Mouse (Mus musculus) lung, adult 2 months (tissue): ENCODE measurements at regions not wholly inside any gene's neighbourhood (a gene's known extent, or its start where the extent isn't known, plus 50 kb on each side); places are given as distances from the start of the nearest gene placed in this dataset.
"Not testable (repeated sequence)": the region's sequence is repeated elsewhere in the genome, so short reads cannot be mapped to it uniquely, and the experiment has no call there.

Experiments used
- DNase-seq: peaks from one replicate; pipeline ENCODE4 v3.0.0; 2022
- H3K4me1 ChIP-seq: fragments of 200-500 bp; 2 replicates; pipeline ENCODE4 v1.6.1; 2011; ENCODE audit warnings: low read length; ENCODE audit not compliant: control insufficient read depth, insufficient read depth
- H3K4me3 ChIP-seq: fragments of 200-500 bp; replicated peaks from 2 replicates; pipeline ENCODE3; 2011; ENCODE audit warnings: low read depth, mild to moderate bottlenecking, control low read depth, low read length; ENCODE audit errors: extremely low read depth
- CTCF ChIP-seq: fragments of 200-500 bp; IDR thresholded peaks from 2 replicates; pipeline ENCODE4 v1.5.1; 2011; ENCODE audit warnings: mild to moderate bottlenecking, low read length, control low read depth; ENCODE audit not compliant: insufficient read depth
- POLR2A ChIP-seq: fragments of 200-500 bp; IDR thresholded peaks from 2 replicates; pipeline ENCODE4 v1.6.1; 2011; ENCODE audit warnings: low read depth, mild to moderate bottlenecking, control low read depth, low read length, borderline replicate concordance; ENCODE audit errors: extremely low read depth
- WGBS: fragments of 180-500 bp; shearing (Covaris S2); methylation state at CpG from one replicate; pipeline ENCODE4 v1.1.7; 2018; 5-methylcytosine and 5-hydroxymethylcytosine counted together

- WGBS: 75% methylated on average over 5 of the region's 5 CpGs
- H3K4me1 ChIP-seq: no peaks in the 10 kb centered on the region
- H3K4me3 ChIP-seq: no peak overlapping the region
- TF ChIP-seq CTCF (no peak), POLR2A (no peak)
- DNase-seq: no peak
Measured at GRCm38 (mm10) chr13:57042514-57042913, 146.7 kb upstream of the Trpc7 start.

GRCm38 (mm10) chr13:57032871-57033270 is 137.1 kb upstream of the Trpc7 start:
- Histone ChIP-seq H3K4me1 (no peaks in the 10 kb centered on the region), H3K4me3 (no peak overlapping the region)
- DNase-seq: no peak
- TF ChIP-seq POLR2A (no peak), CTCF (no peak)
- WGBS: 80% methylated on average over 4 of the region's 4 CpGs

GRCm38 (mm10) chr13:57017553-57018341 is 122.0 kb upstream of the Trpc7 start:
- no peak overlapping the region for H3K4me3 ChIP-seq
- no peaks in the 10 kb centered on the region for H3K4me1 ChIP-seq
- DNase-seq: no peak
- no peak for TF ChIP-seq POLR2A
- no peak for TF ChIP-seq CTCF
- WGBS: 59% methylated on average over 11 of the region's 11 CpGs

- H3K4me3 ChIP-seq: no peak overlapping the region
- no peaks in the 10 kb centered on the region for H3K4me1 ChIP-seq
- no peak for TF ChIP-seq CTCF
- no peak for TF ChIP-seq POLR2A
- no peak for DNase-seq
- WGBS: 41% methylated on average over 13 of the region's 13 CpGs
Measured at GRCm38 (mm10) chr13:57016465-57017272, 120.9 kb upstream of the Trpc7 start.

- not testable (repeated sequence) for DNase-seq, H3K4me1 ChIP-seq, H3K4me3 ChIP-seq
- WGBS: 91% methylated on average over 8 of the region's 8 CpGs
Measured at GRCm38 (mm10) chr13:57007236-57007635, 111.4 kb upstream of the Trpc7 start.

- Histone ChIP-seq H3K4me3 (no peak overlapping the region), H3K4me1 (no peaks in the 10 kb centered on the region)
- no peak for DNase-seq
- TF ChIP-seq CTCF (no peak), POLR2A (no peak)
- whole genome bisulfite sequencing: 26% methylated on average over 8 of the region's 8 CpGs
Measured at GRCm38 (mm10) chr13:57003565-57004132, 107.9 kb upstream of the Trpc7 start.

GRCm38 (mm10) chr13:56992022-56992421 is 96.2 kb upstream of the Trpc7 start:
- no peak overlapping the region for H3K4me3 ChIP-seq
- H3K4me1 ChIP-seq: no peaks in the 10 kb centered on the region
- no peak for TF ChIP-seq CTCF
- no peak for TF ChIP-seq POLR2A
- no peak for DNase-seq

GRCm38 (mm10) chr13:56974063-56974462 is 78.3 kb upstream of the Trpc7 start:
- no peak for DNase-seq
- WGBS: 76% methylated on average over 3 of the region's 3 CpGs
- TF ChIP-seq CTCF: no peak
- no peak for TF ChIP-seq POLR2A
- Histone ChIP-seq H3K4me1 (no peaks in the 10 kb centered on the region), H3K4me3 (no peak overlapping the region)

- H3K4me1 ChIP-seq: no peaks in the 10 kb centered on the region
- WGBS: 40% methylated on average over 5 of the region's 5 CpGs
- no peak for DNase-seq
Measured at GRCm38 (mm10) chr13:56955358-56955757, 59.6 kb upstream of the Trpc7 start.

More at GRCm38 (mm10) chr13:56955358-56955757, 59.6 kb upstream of the Trpc7 start:
- no peak for TF ChIP-seq POLR2A
- TF ChIP-seq CTCF: no peak
- no peak overlapping the region for H3K4me3 ChIP-seq
